Mouse (Mus musculus) heart, adult 2 months (tissue): ENCODE measurements around the gene Slbp.

ENCODE experiments used
- CTCF ChIP-seq: fragments of 200-600 bp; IDR thresholded peaks from 2 replicates; pipeline ENCODE4 v1.8.1; 2022; ENCODE audit warnings: antibody characterized with exemption, mild to moderate bottlenecking, moderate library complexity
- EP300 ChIP-seq: fragments of 200-500 bp; IDR thresholded peaks from 2 replicates; pipeline ENCODE4 v1.6.1; 2011; ENCODE audit warnings: low read depth, low read length, control low read depth; ENCODE audit not compliant: insufficient read depth
- POLR2A ChIP-seq: fragments of 200-500 bp; IDR thresholded peaks from 2 replicates; pipeline ENCODE4 v1.6.1; 2011; ENCODE audit warnings: mild to moderate bottlenecking, low read depth, low read length, control low read depth; ENCODE audit not compliant: insufficient read depth

- TF ChIP-seq CTCF (no peak), POLR2A (no peak), EP300 (no peak)
Measured at GRCm38 (mm10) chr5:33637606-33638350, 14.6 kb downstream of the Slbp start.
